Mouse (Mus musculus) stomach, embryonic 15.5 days (tissue): ENCODE results near the gene Slco1a5. TPM values are rescaled to one million over a fixed set of nuclear protein-coding genes. Genes with fewer than 3 reads are reported as not detected.
"Not testable (repeated sequence)": the region's sequence is repeated elsewhere in the genome, so short reads cannot be mapped to it uniquely, and the experiment has no call there.

Experiments
- ATAC-seq: fragments of 200-750 bp; cut with Nextera tagmentation; 2 replicates; pipeline ENCODE4 v1.8.0; 2017; ENCODE audit warnings: low read depth, moderate number of reproducible peaks, moderate TSS enrichment; ENCODE audit not compliant: insufficient read depth, low FRiP score
- H3K27ac ChIP-seq: fragments of 300-500 bp; sonication (generic); 2 replicates; pipeline ENCODE4 v1.5.1; 2015; ENCODE audit warnings: mild to moderate bottlenecking, inconsistent platforms
- H3K27me3 ChIP-seq: fragments of 300-500 bp; sonication (generic); replicated peaks from 2 replicates; pipeline ENCODE4 v1.6.1; 2015; ENCODE audit warnings: inconsistent platforms
- H3K36me3 ChIP-seq: fragments of 300-500 bp; sonication (generic); 2 replicates; pipeline ENCODE4 v1.6.1; 2015; ENCODE audit warnings: inconsistent platforms
- H3K4me1 ChIP-seq: fragments of 300-500 bp; sonication (generic); 2 replicates; pipeline ENCODE4 v1.6.1; 2015; ENCODE audit warnings: inconsistent platforms
- H3K4me2 ChIP-seq: fragments of 300-500 bp; sonication (generic); 2 replicates; pipeline ENCODE4 v1.6.1; 2015; ENCODE audit warnings: mild to moderate bottlenecking, inconsistent platforms
- H3K4me3 ChIP-seq: fragments of 300-500 bp; sonication (generic); replicated peaks from 2 replicates; pipeline ENCODE4 v1.5.1; 2015; ENCODE audit warnings: inconsistent platforms
- H3K9ac ChIP-seq: fragments of 300-500 bp; sonication (generic); 2 replicates; pipeline ENCODE4 v1.6.1; 2015; ENCODE audit warnings: inconsistent platforms
- H3K9me3 ChIP-seq: fragments of 300-500 bp; sonication (generic); 2 replicates; pipeline ENCODE4 v1.6.1; 2016; ENCODE audit warnings: inconsistent platforms
- WGBS: fragments of 180-500 bp; shearing (Covaris S2); methylation state at CpG from one replicate; pipeline ENCODE4 v1.1.7; 2015; 5-methylcytosine and 5-hydroxymethylcytosine counted together
- polyA plus RNA-seq: library from polyadenylated mRNA; unstranded; fragments of >200 nt; fragmentation: Nextera tagmentation; extraction: Ambion mirVana; gene quantifications from 2 replicates; pipeline ENCODE4 v1.2.1, GENCODE M21; 2015

Gene Slco1a5
- polyA plus RNA-seq, 1 experiment from 2014 or later, result not detected

DNA sequence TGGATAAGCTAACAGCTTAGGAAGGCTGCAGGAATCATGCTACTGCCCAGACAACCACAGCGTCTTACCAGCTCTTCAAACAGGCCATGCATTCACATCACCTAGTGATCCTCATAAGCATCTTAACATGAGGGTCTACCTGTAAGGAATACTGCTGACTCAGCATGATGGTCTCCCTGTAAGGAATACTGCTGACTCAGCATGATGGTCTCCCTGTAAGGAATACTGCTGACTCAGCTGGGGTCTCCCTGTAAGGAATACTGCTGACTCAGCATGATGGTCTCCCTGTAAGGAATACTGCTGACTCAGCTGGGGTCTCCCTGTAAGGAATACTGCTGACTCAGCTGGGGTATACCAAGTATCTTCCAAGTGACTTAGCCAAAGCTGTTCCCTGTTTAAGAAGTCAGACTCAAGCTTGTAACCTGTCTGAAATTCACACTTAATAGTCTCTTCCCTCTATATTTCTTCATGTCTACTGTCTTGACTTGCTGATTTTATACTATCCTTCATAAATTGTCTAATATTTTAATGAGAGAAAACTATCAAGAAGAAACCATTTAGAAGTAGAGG, 72.0 kb downstream of the Slco1a5 start:
- H3K4me1 ChIP-seq, H3K9me3 ChIP-seq, H3K27me3 ChIP-seq, H3K4me3 ChIP-seq, ATAC-seq, H3K4me2 ChIP-seq, H3K9ac ChIP-seq, H3K27ac ChIP-seq, H3K36me3 ChIP-seq: not testable (repeated sequence)
- 91% methylated on average over 1 of the region's 1 CpGs for WGBS

DNA sequence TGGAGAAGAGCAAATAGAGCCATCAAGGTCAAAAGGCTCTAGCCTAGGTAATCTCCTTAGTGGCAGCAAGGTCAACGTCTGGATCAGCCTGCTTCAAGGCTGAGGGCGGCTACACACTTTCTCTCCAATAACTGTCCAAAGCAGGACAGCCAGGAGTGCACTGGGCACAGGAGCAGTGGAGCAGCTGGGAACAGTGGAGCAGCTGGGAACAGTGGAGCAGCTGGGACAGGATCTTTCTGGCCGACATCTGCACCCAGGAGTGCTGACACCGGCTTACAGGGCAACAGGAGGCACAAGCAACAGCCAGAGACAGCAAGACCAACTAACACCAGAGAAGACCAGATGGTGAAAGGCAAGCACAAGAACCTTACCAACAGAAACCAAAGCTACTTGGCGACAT, 77.7 kb downstream of the Slco1a5 start:
- Histone ChIP-seq H3K27me3 (no peaks in the 10 kb centered on the region), H3K9ac (no peak overlapping the region), H3K27ac (no peak overlapping the region), H3K4me2 (no peak overlapping the region), H3K4me3 (no peak overlapping the region), H3K9me3 (no peaks in the 10 kb centered on the region), H3K4me1 (no peaks in the 10 kb centered on the region), H3K36me3 (no peaks in the 10 kb centered on the region)
- 75% methylated on average over 5 of the region's 5 CpGs for WGBS
- no peak for ATAC-seq

DNA sequence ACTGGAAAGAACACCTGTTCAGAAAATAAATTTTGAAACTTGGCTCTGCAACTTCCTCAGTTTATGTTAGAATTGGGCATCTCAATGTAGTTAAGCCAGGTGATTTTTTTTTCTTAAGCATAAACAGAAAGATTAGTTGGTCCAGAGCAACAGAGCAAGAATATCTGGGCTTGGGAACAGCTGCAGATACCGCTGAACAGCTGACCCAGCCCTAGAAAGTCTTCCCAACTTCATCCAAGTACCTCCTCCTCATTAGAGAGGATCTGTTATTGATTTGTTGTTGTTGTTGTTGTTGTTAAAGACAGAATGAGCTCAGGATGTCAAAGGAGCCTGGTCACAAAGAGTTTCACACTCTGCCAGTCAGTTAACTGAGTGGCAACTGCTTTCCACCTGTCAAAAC, 83.3 kb downstream of the Slco1a5 start:
- WGBS, result 53% methylated on average over 1 of the region's 1 CpGs
- H3K4me2 ChIP-seq, result no peak overlapping the region
- H3K27ac ChIP-seq, result no peak overlapping the region
- no peaks in the 10 kb centered on the region for H3K36me3 ChIP-seq
- no peaks in the 10 kb centered on the region for H3K9me3 ChIP-seq
- ATAC-seq, result no peak
- H3K27me3 ChIP-seq, result no peaks in the 10 kb centered on the region
- no peaks in the 10 kb centered on the region for H3K4me1 ChIP-seq
- no peak overlapping the region for H3K9ac ChIP-seq
- H3K4me3 ChIP-seq, result no peak overlapping the region

DNA sequence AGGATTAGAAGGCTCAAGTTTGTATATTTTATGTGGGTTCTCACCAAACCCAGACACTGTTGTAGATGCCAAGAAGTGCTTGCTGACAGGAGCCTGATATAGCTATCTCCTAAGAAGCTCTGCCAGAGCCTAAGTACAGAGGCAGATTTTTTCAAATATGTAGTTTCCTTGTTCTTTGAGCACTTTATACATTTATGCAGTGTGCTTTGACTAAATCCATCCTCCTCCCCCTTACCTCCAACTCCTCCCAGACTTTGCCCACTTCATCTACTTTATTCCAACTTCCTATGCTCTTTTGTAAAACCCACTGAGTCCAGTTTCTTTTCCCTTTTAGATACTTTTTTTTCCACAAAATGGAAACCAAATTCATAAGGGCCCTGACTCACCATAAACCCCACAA, 102.6 kb downstream of the Slco1a5 start:
- no peak for ATAC-seq
- H3K4me1 ChIP-seq, result no peaks in the 10 kb centered on the region
- no peak overlapping the region for H3K4me3 ChIP-seq

DNA sequence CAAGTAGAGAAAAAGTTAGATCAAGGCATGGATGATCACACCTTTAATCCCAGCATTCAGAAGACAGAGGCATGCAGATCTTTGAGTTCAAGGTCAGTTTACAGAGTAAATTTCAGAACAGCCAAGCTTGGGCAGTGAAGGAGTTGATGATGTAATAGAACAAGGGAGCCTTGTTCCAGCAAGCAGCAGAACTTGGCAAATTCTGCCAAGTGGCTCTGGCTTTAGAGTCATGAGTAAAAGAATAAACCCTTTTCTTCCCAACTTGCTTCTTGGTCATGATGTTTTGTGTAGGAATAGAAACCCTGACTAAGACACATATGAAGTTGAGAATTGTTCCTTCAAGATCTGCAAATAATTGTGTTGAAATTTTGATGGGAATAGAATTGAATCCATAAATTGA, 111.0 kb downstream of the Slco1a5 start:
- H3K9ac ChIP-seq, result no peak overlapping the region
- no peak overlapping the region for H3K27ac ChIP-seq
- H3K9me3 ChIP-seq, result no peaks in the 10 kb centered on the region
- no peak for ATAC-seq
- no peaks in the 10 kb centered on the region for H3K4me1 ChIP-seq
- H3K4me3 ChIP-seq, result no peak overlapping the region
- no peaks in the 10 kb centered on the region for H3K27me3 ChIP-seq
- H3K4me2 ChIP-seq, result no peak overlapping the region
- H3K36me3 ChIP-seq, result no peaks in the 10 kb centered on the region

More for the DNA sequence above, 102.6 kb downstream of the Slco1a5 start:
- Histone ChIP-seq H3K9me3 (no peaks in the 10 kb centered on the region), H3K27me3 (no peaks in the 10 kb centered on the region), H3K27ac (no peak overlapping the region), H3K36me3 (no peaks in the 10 kb centered on the region), H3K9ac (no peak overlapping the region), H3K4me2 (no peak overlapping the region)

DNA sequence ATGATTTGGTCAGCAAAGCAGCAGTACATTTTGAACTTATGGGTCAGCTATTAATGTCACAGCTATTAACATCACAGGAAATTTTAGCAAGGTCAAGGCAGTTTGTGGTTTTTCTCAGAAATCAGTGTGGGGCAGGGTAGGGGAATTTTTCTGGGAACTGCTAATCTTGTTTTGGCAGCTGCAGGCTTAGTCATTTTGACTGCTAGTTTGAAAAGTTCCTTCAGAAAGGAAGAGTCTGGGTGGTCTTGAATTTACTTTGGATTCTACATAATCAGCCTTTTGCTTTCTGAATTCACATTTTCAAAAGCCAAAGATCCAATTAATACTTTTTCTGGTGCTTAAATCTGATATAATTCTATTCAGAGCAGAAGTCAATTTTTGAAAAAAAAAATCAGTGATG, 113.0 kb downstream of the Slco1a5 start:
- H3K4me3 ChIP-seq, result no peak overlapping the region
- ATAC-seq, result no peak
- H3K9ac ChIP-seq, result no peak overlapping the region
- H3K4me1 ChIP-seq, result no peaks in the 10 kb centered on the region
- H3K27ac ChIP-seq, result no peak overlapping the region
- no peaks in the 10 kb centered on the region for H3K27me3 ChIP-seq
- no peak overlapping the region for H3K4me2 ChIP-seq
- no peaks in the 10 kb centered on the region for H3K36me3 ChIP-seq
- no peaks in the 10 kb centered on the region for H3K9me3 ChIP-seq

DNA sequence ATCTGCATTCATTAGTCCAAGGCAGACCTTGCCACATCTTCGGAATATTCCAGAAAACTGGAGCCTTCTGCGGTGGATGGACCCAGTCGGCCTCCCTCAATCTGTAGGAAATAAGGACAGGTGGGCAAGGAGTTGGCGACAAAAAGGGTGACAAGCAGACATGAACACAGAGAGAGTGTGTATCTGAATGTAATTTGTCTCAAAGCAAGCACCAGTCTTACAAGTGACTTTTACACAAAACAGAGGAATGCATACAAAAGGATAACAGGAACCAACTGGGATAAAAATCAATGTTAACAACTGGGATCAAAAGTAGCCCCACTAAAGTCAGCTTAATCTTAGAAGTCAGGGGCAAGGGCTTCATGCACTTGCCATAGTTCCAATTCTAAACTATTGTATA, 114.4 kb downstream of the Slco1a5 start, which contains the start of gene Slco1a6:
Gene Slco1a6, minus strand, starts transcription at position 101 of the 400 bp plus-strand sequence.
- WGBS, result 89% methylated on average over 4 of the region's 4 CpGs
- no peak for ATAC-seq
- H3K27ac ChIP-seq, result no peak within 1 kb of the TSS
- H3K9me3 ChIP-seq, result no peaks in the 10 kb centered on the region
- H3K4me1 ChIP-seq, result no peaks in the 10 kb centered on the region
- H3K36me3 ChIP-seq, result no peaks in the 10 kb centered on the region
- H3K9ac ChIP-seq, result no peak within 1 kb of the TSS
- H3K4me3 ChIP-seq, result no peak within 1 kb of the TSS
- H3K27me3 ChIP-seq, result no peaks in the 10 kb centered on the region
- H3K4me2 ChIP-seq, result no peak within 1 kb of the TSS

DNA sequence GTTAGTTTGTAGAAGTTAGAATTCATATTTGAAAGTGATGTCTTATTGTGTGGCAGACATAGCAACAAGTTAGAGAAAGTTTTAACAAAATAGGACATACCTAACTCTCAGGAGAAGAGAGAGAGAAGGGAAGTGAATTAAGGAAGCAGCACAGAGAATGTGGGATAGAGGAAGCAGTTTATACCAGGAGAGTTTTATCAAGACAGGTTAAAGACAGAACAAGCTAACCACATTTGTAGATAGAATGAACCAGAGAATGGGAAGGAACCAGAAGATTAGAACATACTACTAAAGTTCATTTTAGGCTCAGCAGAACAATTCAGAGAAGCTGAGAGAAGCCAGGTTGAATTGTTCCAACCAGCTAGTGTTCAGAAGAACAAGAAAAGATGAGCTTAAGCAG, 122.3 kb downstream of the Slco1a5 start:
- H3K27ac ChIP-seq, result no peak overlapping the region
- no peak overlapping the region for H3K4me2 ChIP-seq
- H3K4me1 ChIP-seq, result no peaks in the 10 kb centered on the region
- no peak overlapping the region for H3K4me3 ChIP-seq
- H3K9me3 ChIP-seq, result no peaks in the 10 kb centered on the region
- ATAC-seq, result no peak
- no peaks in the 10 kb centered on the region for H3K36me3 ChIP-seq
- no peak overlapping the region for H3K9ac ChIP-seq
- no peaks in the 10 kb centered on the region for H3K27me3 ChIP-seq

DNA sequence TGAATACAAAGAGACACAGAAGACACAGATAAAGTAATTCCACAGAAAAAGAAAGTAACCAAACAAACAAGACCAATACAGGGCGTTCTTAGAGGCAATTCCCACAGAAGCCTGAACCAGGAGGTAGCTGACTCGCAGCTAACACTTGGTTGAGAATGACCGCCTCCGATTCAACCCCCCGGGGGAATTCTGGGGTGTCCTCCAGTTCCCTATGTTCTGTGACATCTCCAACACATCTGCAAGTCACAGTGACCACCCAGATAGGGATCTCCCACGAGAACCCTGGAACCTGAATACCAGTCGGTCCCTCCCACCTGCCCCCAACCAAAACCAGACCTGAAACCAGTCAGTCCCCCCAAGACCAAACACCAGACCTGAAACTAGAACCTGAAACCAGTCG, 128.5 kb downstream of the Slco1a5 start:
- H3K4me3 ChIP-seq, result no peak overlapping the region
- no peaks in the 10 kb centered on the region for H3K4me1 ChIP-seq
- H3K9me3 ChIP-seq, result no peaks in the 10 kb centered on the region
- H3K4me2 ChIP-seq, result no peak overlapping the region
- no peaks in the 10 kb centered on the region for H3K36me3 ChIP-seq
- ATAC-seq, result no peak
- H3K27ac ChIP-seq, result no peak overlapping the region
- H3K27me3 ChIP-seq, result no peaks in the 10 kb centered on the region
- WGBS, result 82% methylated on average over 8 of the region's 8 CpGs
- H3K9ac ChIP-seq, result no peak overlapping the region

DNA sequence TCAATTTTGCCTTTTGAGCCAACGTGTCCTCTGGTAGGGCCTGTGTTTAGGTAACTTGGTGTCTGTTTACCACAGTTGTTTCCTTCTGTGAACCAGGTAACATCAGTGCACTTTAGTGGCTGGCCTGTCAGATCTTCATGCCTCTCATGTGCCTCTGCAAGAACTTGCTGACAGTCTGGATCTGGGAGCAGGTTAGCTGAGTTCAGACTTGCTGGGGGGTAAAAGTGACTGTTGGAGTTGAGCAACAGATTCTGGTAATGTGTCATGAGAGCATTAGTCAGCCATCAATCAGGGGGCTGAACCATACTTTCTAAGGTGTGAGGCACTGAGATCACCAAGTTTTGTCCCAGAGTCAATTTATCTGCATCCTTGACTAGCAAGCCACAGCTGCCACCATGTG, 130.8 kb downstream of the Slco1a5 start:
- Histone ChIP-seq H3K4me3 (no peak overlapping the region), H3K9me3 (no peaks in the 10 kb centered on the region), H3K9ac (no peak overlapping the region), H3K27ac (no peak overlapping the region), H3K36me3 (no peaks in the 10 kb centered on the region), H3K4me2 (no peak overlapping the region), H3K27me3 (no peaks in the 10 kb centered on the region), H3K4me1 (no peaks in the 10 kb centered on the region)
- WGBS, result 51% methylated on average over 1 of the region's 1 CpGs
- no peak for ATAC-seq

DNA sequence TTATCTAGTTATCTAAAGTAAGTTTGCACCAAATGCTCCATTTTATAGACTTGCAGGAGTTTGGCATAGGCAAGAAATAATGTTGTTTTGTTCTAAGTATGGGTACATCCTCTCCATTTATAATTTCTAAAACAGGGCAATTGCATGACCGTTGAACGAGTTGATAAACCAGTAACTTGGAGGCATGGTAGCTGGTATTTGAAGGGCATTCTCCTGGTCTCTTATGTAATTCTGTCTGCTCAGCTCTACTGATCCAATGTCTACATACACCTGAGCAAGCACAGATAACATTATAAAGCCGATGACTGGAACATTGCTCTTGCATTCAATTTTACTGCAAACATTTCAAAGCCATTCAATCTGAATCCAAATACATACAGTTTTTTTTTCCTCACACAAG, 135.4 kb downstream of the Slco1a5 start:
- WGBS, result 68% methylated on average over 3 of the region's 3 CpGs
- H3K4me3 ChIP-seq, result no peak overlapping the region
- H3K36me3 ChIP-seq, result no peaks in the 10 kb centered on the region
- H3K4me2 ChIP-seq, result no peak overlapping the region
- H3K27ac ChIP-seq, result no peak overlapping the region
- no peaks in the 10 kb centered on the region for H3K27me3 ChIP-seq
- H3K9me3 ChIP-seq, result no peaks in the 10 kb centered on the region
- ATAC-seq, result no peak
- no peak overlapping the region for H3K9ac ChIP-seq
- no peaks in the 10 kb centered on the region for H3K4me1 ChIP-seq

DNA sequence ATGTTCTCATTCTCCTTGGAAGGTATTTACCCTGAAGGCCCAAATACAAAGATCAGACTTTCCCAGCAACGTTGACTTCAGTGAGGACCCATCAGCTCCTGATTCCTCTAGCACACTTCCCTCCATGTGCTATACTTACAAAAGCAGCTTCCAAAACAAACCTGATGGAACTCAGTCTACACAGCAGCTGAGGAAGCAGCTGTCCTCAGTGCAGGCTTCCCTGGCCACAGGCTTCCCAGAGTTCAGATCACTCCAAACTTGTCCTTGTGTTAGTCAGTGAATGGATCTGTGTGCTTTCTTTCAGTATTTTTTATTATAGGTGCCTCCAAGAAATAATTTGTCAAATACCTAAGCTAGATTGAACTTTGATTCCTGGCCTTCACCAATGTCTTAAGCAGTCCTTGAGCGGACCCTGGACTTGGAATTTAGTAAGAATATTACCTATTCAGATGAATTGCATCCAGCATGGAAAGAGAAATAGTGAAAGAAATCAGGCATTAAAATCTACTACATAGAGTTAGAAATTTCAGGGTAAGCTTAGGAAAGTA, 136.8 kb downstream of the Slco1a5 start:
- Histone ChIP-seq H3K4me1 (no peaks in the 10 kb centered on the region), H3K27me3 (no peaks in the 10 kb centered on the region), H3K9ac (no peak overlapping the region), H3K4me2 (no peak overlapping the region), H3K36me3 (no peaks in the 10 kb centered on the region), H3K27ac (no peak overlapping the region), H3K9me3 (no peaks in the 10 kb centered on the region), H3K4me3 (no peak overlapping the region)
- WGBS, result 79% methylated on average over 2 of the region's 2 CpGs
- ATAC-seq, result no peak
